Mouse (Mus musculus): Measurements from ENCODE around the gene Rex2.
"Not testable (repeated sequence)": the region's sequence is repeated elsewhere in the genome, so short reads cannot be mapped to it uniquely, and the experiment has no call there.

Gene Rex2

GRCm38 (mm10) chr4:147021550-147021949 lies at the start of gene Rex2:
Rex2 (plus strand) TSS chr4:147021850.
- in situ Hi-C loops (cut with MboI, MseI): not testable (repeated sequence)

GRCm38 (mm10) chr4:146976581-146976980 lies 45.1 kb upstream of the Rex2 start:
- in situ Hi-C loops (cut with MboI, MseI): not testable (repeated sequence)

GRCm38 (mm10) chr4:147018400-147018799 lies 3.2 kb upstream of the Rex2 start:
- in situ Hi-C loops (cut with MboI, MseI): loop anchor here (5.0 kb wide), 1 partner anchor 521 kb away; no protein-coding TSS in a partner anchor

- in situ Hi-C loops (cut with MboI, MseI): not testable (repeated sequence)
Measured at GRCm38 (mm10) chr4:147026374-147026773, 4.7 kb downstream of the Rex2 start.

GRCm38 (mm10) chr4:147031308-147032036 lies 9.8 kb downstream of the Rex2 start:
- in situ Hi-C loops (cut with MboI, MseI): loop anchor here (5.0 kb wide), 3 partner anchors 741 to 1349 kb away; no protein-coding TSS in a partner anchor

GRCm38 (mm10) chr4:147063768-147064167 lies 42.1 kb downstream of the Rex2 start:
- in situ Hi-C loops (cut with MboI, MseI): loop anchor here (5.0 kb wide), 2 partner anchors 339 to 861 kb away; no protein-coding TSS in a partner anchor

- in situ Hi-C loops (cut with MboI, MseI): not testable (repeated sequence)
Measured at GRCm38 (mm10) chr4:147065861-147066260, 44.2 kb downstream of the Rex2 start.

- in situ Hi-C loops (cut with MboI, MseI): not testable (repeated sequence)
Measured at GRCm38 (mm10) chr4:147066380-147066779, 44.7 kb downstream of the Rex2 start.

- in situ Hi-C loops (cut with MboI, MseI): loop anchor here (5.0 kb wide), 3 partner anchors 523 to 1358 kb away; no protein-coding TSS in a partner anchor
Measured at GRCm38 (mm10) chr4:147095641-147096040, 74.0 kb downstream of the Rex2 start.

- in situ Hi-C loops (cut with MboI, MseI): not testable (repeated sequence)
Measured at GRCm38 (mm10) chr4:147101666-147102626, 80.3 kb downstream of the Rex2 start.

GRCm38 (mm10) chr4:147103814-147104213 lies 82.2 kb downstream of the Rex2 start:
- in situ Hi-C loops (cut with MboI, MseI): not testable (repeated sequence)
